Mouse (Mus musculus) hindbrain, embryonic 11.5 days (tissue): ENCODE results near the gene Fcgrt. TPM values are rescaled to one million over a fixed set of nuclear protein-coding genes. Genes with fewer than 3 reads are reported as not detected.
"Not testable (repeated sequence)": the region's sequence is repeated elsewhere in the genome, so short reads cannot be mapped to it uniquely, and the experiment has no call there.

Experiments used
- ATAC-seq: fragments of 200-750 bp; cut with Nextera tagmentation; 2 replicates; pipeline ENCODE4 v1.8.0; 2017; ENCODE audit warnings: mild to moderate bottlenecking, moderate TSS enrichment, moderate library complexity; ENCODE audit not compliant: low FRiP score
- DNase-seq: peaks from one replicate; pipeline ENCODE4 v3.0.0-alpha.2; 2015; ENCODE audit warnings: low spot score
- H3K27ac ChIP-seq: fragments of 300-500 bp; sonication (generic); 2 replicates; pipeline ENCODE4 v1.5.1; 2014; ENCODE audit warnings: mild to moderate bottlenecking, low read depth, low read length
- H3K27me3 ChIP-seq: fragments of 300-500 bp; sonication (generic); 2 replicates; pipeline ENCODE4 v1.6.1; 2014; ENCODE audit warnings: mild to moderate bottlenecking, low read length, moderate library complexity, mixed read lengths; ENCODE audit not compliant: control insufficient read depth, insufficient read depth
- H3K36me3 ChIP-seq: fragments of 300-500 bp; sonication (generic); 2 replicates; pipeline ENCODE4 v1.6.1; 2014; ENCODE audit warnings: mild to moderate bottlenecking, low read length, moderate library complexity, mixed read lengths; ENCODE audit not compliant: control insufficient read depth, insufficient read depth
- H3K4me1 ChIP-seq: fragments of 300-500 bp; sonication (generic); replicated peaks from 2 replicates; pipeline ENCODE4 v1.6.1; 2014; ENCODE audit warnings: low read length, mixed read lengths; ENCODE audit not compliant: control insufficient read depth, insufficient read depth
- H3K4me2 ChIP-seq: fragments of 300-500 bp; sonication (generic); replicated peaks from 2 replicates; pipeline ENCODE4 v1.6.1; 2014; ENCODE audit warnings: mild to moderate bottlenecking, low read depth, low read length
- H3K4me3 ChIP-seq: fragments of 300-500 bp; sonication (generic); 2 replicates; pipeline ENCODE4 v1.5.1; 2014; ENCODE audit warnings: low read depth, low read length
- H3K9ac ChIP-seq: fragments of 300-500 bp; sonication (generic); 2 replicates; pipeline ENCODE4 v1.6.1; 2014; ENCODE audit warnings: low read depth, low read length
- H3K9me3 ChIP-seq: fragments of 300-500 bp; sonication (generic); 2 replicates; pipeline ENCODE4 v1.6.1; 2016; ENCODE audit warnings: low read length; ENCODE audit not compliant: control insufficient read depth
- WGBS: fragments of 180-500 bp; shearing (Covaris S2); extraction: QIAGEN DNeasy Blood & Tissue Kit; methylation state at CpG from one replicate; pipeline ENCODE4 v1.1.7; 2014; 5-methylcytosine and 5-hydroxymethylcytosine counted together
- polyA plus RNA-seq: library from polyadenylated mRNA; unstranded; fragments of >200 nt; fragmentation: Nextera tagmentation; extraction: Ambion mirVana; gene quantifications from 2 replicates; pipeline ENCODE4 v1.2.1, GENCODE M21; 2014

Gene Fcgrt
- 12.9 and 13.2 TPM in 2 replicates for polyA plus RNA-seq

DNA sequence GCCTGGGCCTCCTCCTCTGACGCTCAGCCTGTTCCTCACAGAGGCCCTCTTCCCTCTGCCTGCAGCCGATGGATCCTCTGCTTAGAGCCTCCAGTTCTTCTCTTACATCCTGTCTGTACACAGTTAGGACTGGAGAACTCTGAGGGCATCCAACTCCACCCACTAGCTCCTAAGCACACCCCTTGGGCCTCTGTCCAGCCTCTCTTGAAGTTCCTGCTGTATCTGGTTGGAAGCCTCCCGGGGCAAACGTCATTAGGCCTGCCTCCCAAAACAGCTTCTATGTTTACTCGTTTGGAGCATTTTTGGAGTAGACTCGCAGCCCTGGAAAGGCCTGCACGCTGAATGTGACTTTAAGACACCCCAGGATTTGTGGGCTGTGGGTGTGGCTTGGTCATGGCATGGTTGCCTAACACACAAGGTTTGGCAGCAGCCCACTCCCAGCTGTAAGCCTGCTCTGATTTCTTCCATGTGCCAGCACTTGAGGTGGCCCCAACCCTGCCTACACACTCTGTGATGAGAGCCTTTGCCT lies at the start of gene Fcgrt:
Fcgrt (minus strand) TSS at position 200 of the 529 bp plus-strand sequence.
- Histone ChIP-seq H3K9ac (no peak within 1 kb of the TSS), H3K4me1 (no peaks in the 10 kb centered on the region), H3K27me3 (no peaks in the 10 kb centered on the region), H3K4me3 (no peak within 1 kb of the TSS), H3K27ac (no peak within 1 kb of the TSS), H3K4me2 (no peak within 1 kb of the TSS), H3K9me3 (no peaks in the 10 kb centered on the region), H3K36me3 (no peaks in the 10 kb centered on the region)
- DNase-seq (no peak), ATAC-seq (no peak)
- 81% methylated on average over 7 of the region's 7 CpGs for WGBS

- not testable (repeated sequence) for H3K36me3 ChIP-seq, H3K9me3 ChIP-seq, H3K4me2 ChIP-seq, H3K27me3 ChIP-seq, H3K4me3 ChIP-seq, ATAC-seq, H3K4me1 ChIP-seq, DNase-seq, H3K27ac ChIP-seq
- 91% methylated on average over 2 of the region's 2 CpGs for WGBS
- peak overlapping the region; percentile 91; the same call in 1 of the 2 replicates for H3K9ac ChIP-seq
These were observed 49.4 kb upstream of the Fcgrt start for GRCm38 (mm10) chr7:45153052-45153451.

DNA sequence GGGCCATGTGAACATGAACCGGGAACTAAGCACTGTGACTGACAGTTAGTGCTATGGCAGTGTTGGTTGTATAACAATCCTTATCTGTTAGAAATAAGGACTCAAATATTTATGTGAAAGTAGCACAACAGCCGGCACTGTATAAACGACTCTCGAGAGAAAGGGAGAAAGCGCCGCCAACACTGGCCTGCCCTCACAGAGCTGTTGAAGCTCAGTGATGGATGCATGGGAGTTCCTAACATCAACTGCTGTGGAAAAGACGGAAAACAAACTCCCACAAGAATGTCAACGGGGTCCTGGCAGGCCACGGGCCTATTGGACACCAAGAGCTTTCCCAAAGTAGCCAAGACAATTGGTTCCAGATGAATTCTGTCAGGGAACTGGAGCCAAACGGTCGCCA lies 47.7 kb upstream of the Fcgrt start:
- no peak overlapping the region for H3K4me3 ChIP-seq
- no peaks in the 10 kb centered on the region for H3K36me3 ChIP-seq
- ATAC-seq, result no peak
- peaks cover 2% of the 10 kb centered on the region; the same call in 1 of the 2 replicates for H3K4me1 ChIP-seq
- no peak overlapping the region for H3K9ac ChIP-seq
- no peak overlapping the region for H3K4me2 ChIP-seq
- H3K27me3 ChIP-seq, result no peaks in the 10 kb centered on the region
- WGBS, result 61% methylated on average over 11 of the region's 11 CpGs
- DNase-seq, result no peak
- H3K9me3 ChIP-seq, result no peaks in the 10 kb centered on the region
- no peak overlapping the region for H3K27ac ChIP-seq

- no peaks in the 10 kb centered on the region for H3K27me3 ChIP-seq
- no peak for DNase-seq
- no peak overlapping the region for H3K4me3 ChIP-seq
- WGBS, result 59% methylated on average over 4 of the region's 4 CpGs
- no peaks in the 10 kb centered on the region for H3K9me3 ChIP-seq
- H3K9ac ChIP-seq, result no peak overlapping the region
- H3K36me3 ChIP-seq, result no peaks in the 10 kb centered on the region
- H3K4me1 ChIP-seq, result peaks cover 2% of the 10 kb centered on the region; the same call in 1 of the 2 replicates
- no peak for ATAC-seq
- H3K4me2 ChIP-seq, result no peak overlapping the region
- H3K27ac ChIP-seq, result no peak overlapping the region
These were observed 46.7 kb upstream of the Fcgrt start for GRCm38 (mm10) chr7:45150321-45150720.

DNA sequence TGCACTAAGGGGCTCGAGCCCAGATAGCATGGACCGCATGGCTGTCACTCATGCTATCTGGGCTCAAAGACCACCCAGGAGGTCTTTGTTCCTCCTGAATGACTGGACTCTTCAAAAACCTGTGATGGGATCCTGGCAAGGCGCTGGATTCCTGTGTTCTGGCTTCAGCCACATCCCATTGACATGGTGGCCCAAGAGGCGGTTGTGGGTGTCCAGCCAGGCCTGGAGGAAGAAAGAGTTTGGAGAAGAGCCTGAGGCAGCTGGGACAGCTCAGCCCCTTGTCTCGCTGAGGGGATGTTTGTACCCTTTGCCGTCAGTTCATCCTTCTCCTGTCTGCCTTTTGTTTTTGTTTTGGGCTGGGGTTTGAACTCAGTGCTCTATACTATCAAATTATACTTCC lies 45.9 kb upstream of the Fcgrt start:
- no peak overlapping the region for H3K27ac ChIP-seq
- no peak for ATAC-seq
- H3K9ac ChIP-seq, result peak overlapping the region; percentile 8; the same call in 1 of the 2 replicates
- H3K27me3 ChIP-seq, result no peaks in the 10 kb centered on the region
- H3K4me3 ChIP-seq, result no peak overlapping the region
- no peak overlapping the region for H3K4me2 ChIP-seq
- WGBS, result 39% methylated on average over 6 of the region's 6 CpGs
- no peaks in the 10 kb centered on the region; the same call in 1 of the 2 replicates for H3K4me1 ChIP-seq
- no peaks in the 10 kb centered on the region for H3K36me3 ChIP-seq
- H3K9me3 ChIP-seq, result no peaks in the 10 kb centered on the region
- no peak for DNase-seq

DNA sequence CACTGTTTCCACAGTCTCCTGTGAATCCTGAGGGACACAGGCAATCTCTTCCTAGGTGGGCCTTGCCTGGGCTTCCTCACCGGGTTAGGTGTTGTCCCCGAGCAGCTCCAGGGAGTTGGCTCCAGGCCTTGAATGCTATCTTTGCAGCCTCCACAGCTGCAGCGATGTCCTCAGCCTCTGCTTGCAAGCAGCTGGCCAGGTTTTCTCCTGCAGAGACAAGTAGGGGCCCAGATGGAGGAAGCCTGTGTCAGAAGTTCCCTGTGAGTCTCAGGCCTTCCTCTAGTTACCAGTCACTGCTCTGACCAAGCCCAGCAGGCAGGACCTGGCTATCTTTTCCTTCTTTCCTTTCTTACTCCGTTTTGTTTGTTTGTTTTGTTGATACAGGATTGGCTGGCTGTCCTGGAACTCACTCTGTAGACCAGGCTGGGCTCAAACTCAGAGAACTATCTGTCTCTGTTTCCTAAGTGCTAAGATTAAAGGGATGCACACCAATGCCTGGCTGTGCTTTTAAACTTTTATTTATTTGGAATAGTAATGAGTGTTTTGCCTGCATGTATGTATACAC lies 45.0 kb upstream of the Fcgrt start:
- Histone ChIP-seq H3K36me3 (no peaks in the 10 kb centered on the region), H3K9me3 (no peaks in the 10 kb centered on the region), H3K27ac (no peak overlapping the region), H3K4me3 (no peak overlapping the region), H3K4me1 (no peaks in the 10 kb centered on the region; the same call in 1 of the 2 replicates), H3K9ac (no peak overlapping the region), H3K4me2 (no peak overlapping the region), H3K27me3 (no peaks in the 10 kb centered on the region)
- 63% methylated on average over 4 of the region's 4 CpGs for WGBS
- ATAC-seq (no peak), DNase-seq (no peak)

DNA sequence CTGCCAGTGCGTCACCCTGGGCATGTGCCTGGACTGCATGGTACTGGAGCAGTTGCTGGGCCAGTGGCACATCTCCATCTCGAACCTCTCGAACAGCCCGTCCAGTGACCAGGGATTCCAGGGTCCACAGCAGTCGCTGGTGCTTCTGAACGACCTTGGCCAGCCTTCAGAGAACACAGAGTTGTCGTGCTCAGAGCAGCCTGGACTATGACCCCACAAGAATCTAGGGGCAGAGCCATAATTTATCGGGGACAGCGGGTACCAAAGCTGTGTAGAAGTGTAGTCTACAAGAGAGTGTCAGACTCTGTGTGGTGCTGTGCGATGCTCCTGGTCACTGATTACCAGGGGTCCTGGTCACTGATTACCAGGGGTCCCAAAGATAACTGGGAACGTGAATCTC lies 44.2 kb upstream of the Fcgrt start:
- Histone ChIP-seq H3K27me3 (no peaks in the 10 kb centered on the region), H3K4me1 (no peaks in the 10 kb centered on the region), H3K9ac (no peak overlapping the region), H3K36me3 (no peaks in the 10 kb centered on the region), H3K4me2 (no peak overlapping the region), H3K9me3 (no peaks in the 10 kb centered on the region), H3K4me3 (no peak overlapping the region), H3K27ac (no peak overlapping the region)
- ATAC-seq (no peak), DNase-seq (no peak)
- 86% methylated on average over 11 of the region's 11 CpGs for WGBS

GRCm38 (mm10) chr7:45147267-45147666 lies 43.6 kb upstream of the Fcgrt start:
- Histone ChIP-seq H3K9ac (no peak overlapping the region), H3K4me1 (no peaks in the 10 kb centered on the region), H3K4me2 (no peak overlapping the region), H3K27ac (no peak overlapping the region), H3K9me3 (no peaks in the 10 kb centered on the region), H3K36me3 (no peaks in the 10 kb centered on the region), H3K4me3 (no peak overlapping the region), H3K27me3 (no peaks in the 10 kb centered on the region)
- DNase-seq (no peak), ATAC-seq (no peak)
- WGBS, result 93% methylated on average over 11 of the region's 11 CpGs

DNA sequence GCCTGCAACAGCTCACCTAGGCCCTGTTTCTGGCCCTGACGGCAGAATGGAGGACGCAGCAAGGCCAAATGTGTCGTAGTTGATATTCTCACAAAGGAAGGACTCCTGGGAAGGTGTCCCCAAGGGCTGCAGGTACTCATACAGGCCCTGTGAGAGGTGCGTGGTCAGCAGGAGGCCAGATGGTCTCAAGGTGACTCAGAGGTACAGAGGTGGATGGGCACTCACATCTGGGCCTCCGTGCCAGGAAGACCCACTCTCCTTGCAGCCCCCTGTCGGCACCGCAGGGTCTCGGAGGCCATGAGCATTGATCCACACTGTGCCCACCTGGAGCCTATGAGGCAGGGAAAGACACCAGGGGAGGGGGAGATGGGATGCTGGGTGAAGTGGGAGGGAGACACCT lies 41.8 kb upstream of the Fcgrt start:
- Histone ChIP-seq H3K36me3 (no peaks in the 10 kb centered on the region), H3K27ac (no peak overlapping the region), H3K27me3 (no peaks in the 10 kb centered on the region), H3K9ac (no peak overlapping the region), H3K4me3 (no peak overlapping the region), H3K4me2 (no peak overlapping the region), H3K4me1 (no peaks in the 10 kb centered on the region), H3K9me3 (no peaks in the 10 kb centered on the region)
- 96% methylated on average over 8 of the region's 8 CpGs for WGBS
- DNase-seq (no peak), ATAC-seq (no peak)
